Mouse (Mus musculus): ENCODE results near the gene Pth2.

GRCm38 (mm10) chr7:45193871-45194785 lies 13.3 kb downstream of the Pth2 start:
- TF ChIP-seq POLR2A (IDR thresholded peaks at IDR 0.05; ENCODE audit: borderline replicate concordance, insufficient read depth, low read length): no peak
- peak; percentile 20; the same call in 1 of the 2 replicates for TF ChIP-seq CTCF (IDR thresholded peaks at IDR 0.05; ENCODE audit: borderline replicate concordance, insufficient read depth, low read depth, low read length)
